Mouse (Mus musculus) ovary, adult 10 weeks (tissue): ENCODE data around the gene Mad2l2. TPM values are rescaled to one million over a fixed set of nuclear protein-coding genes. Genes with fewer than 3 reads are reported as not detected.

Experiments
- polyA plus RNA-seq: library from polyadenylated mRNA; stranded (reverse); fragments of 350-450 nt; fragmentation: Illumina TruSeq; extraction: RNeasy Lipid Tissue Mini Kit (QIAGEN cat#74804); gene quantifications from one replicate; pipeline ENCODE4 v1.2.3, GENCODE M21; 2014

The Mad2l2 gene
- polyA plus RNA-seq = 2.3 TPM

GRCm38 (mm10) chr4:148130133-148130532, at the start of gene Mad2l2:
TSS of gene Mad2l2 (plus strand) at chr4:148130384.

GRCm38 (mm10) chr4:148087907-148088527, 42.2 kb upstream of the Mad2l2 start, which contains the start of gene Agtrap:
TSS of gene Agtrap (minus strand) at chr4:148088031.

GRCm38 (mm10) chr4:148130561-148131413, 603 bp downstream of the Mad2l2 start, which contains the start of gene Draxin:
TSS of gene Draxin (minus strand) at chr4:148130698.

GRCm38 (mm10) chr4:148151267-148152168, 21.3 kb downstream of the Mad2l2 start, which contains the start of gene Fbxo6:
TSS of gene Fbxo6 (minus strand) at chr4:148152140.

GRCm38 (mm10) chr4:148160436-148161390, 30.5 kb downstream of the Mad2l2 start, which contains the start of the genes Fbxo44 and Fbxo2:
TSS of gene Fbxo44 (minus strand) at chr4:148160482.
TSS of gene Fbxo2 (plus strand) at chr4:148160621.

Other genes starting within 250 kb of the Mad2l2 start
- gene Mfn2, start 225.7 kb upstream of the Mad2l2 start, polyA plus RNA-seq = 11.8 TPM
- 3.3 TPM for gene Plod1, start 193.6 kb upstream of the Mad2l2 start, polyA plus RNA-seq
- gene 2510039O18Rik, start 189.5 kb upstream of the Mad2l2 start, polyA plus RNA-seq = 10.2 TPM
- not detected for gene Nppb, start 144.6 kb upstream of the Mad2l2 start, polyA plus RNA-seq
- not detected for gene Nppa, start 129.7 kb upstream of the Mad2l2 start, polyA plus RNA-seq
- gene Clcn6, start 91.6 kb upstream of the Mad2l2 start, polyA plus RNA-seq = 3.2 TPM
- gene Mthfr, start 91.3 kb upstream of the Mad2l2 start, polyA plus RNA-seq = 2.0 TPM
- gene Agtrap, start 42.4 kb upstream of the Mad2l2 start, polyA plus RNA-seq = 12.6 TPM
- not detected for gene Draxin, start 314 bp downstream of the Mad2l2 start, polyA plus RNA-seq
- gene Fbxo6, start 21.8 kb downstream of the Mad2l2 start, polyA plus RNA-seq = 0.43 TPM
- 0.97 TPM for gene Fbxo44, start 30.1 kb downstream of the Mad2l2 start, polyA plus RNA-seq
- gene Fbxo2, start 30.2 kb downstream of the Mad2l2 start, polyA plus RNA-seq = not detected
- not detected for gene Disp3, start 157.6 kb downstream of the Mad2l2 start, polyA plus RNA-seq